Mouse (Mus musculus) midbrain, embryonic 15.5 days (tissue): ENCODE results near the gene Gm49673. TPM values are rescaled to one million over a fixed set of nuclear protein-coding genes. Genes with fewer than 3 reads are reported as not detected.
"Not testable (repeated sequence)": the region's sequence is repeated elsewhere in the genome, so short reads cannot be mapped to it uniquely, and the experiment has no call there.

ENCODE experiments used
- ATAC-seq: fragments of 200-750 bp; cut with Nextera tagmentation; replicated peaks from 2 replicates; pipeline ENCODE4 v1.8.0; 2017; ENCODE audit warnings: moderate TSS enrichment
- H3K27ac ChIP-seq: fragments of 300-500 bp; sonication (generic); 2 replicates; pipeline ENCODE4 v1.5.1; 2015; ENCODE audit warnings: mild to moderate bottlenecking, inconsistent platforms
- H3K27me3 ChIP-seq: fragments of 300-500 bp; sonication (generic); replicated peaks from 2 replicates; pipeline ENCODE4 v1.6.1; 2015; ENCODE audit warnings: inconsistent platforms
- H3K36me3 ChIP-seq: fragments of 300-500 bp; sonication (generic); replicated peaks from 2 replicates; pipeline ENCODE4 v1.6.1; 2015; ENCODE audit warnings: inconsistent platforms
- H3K4me1 ChIP-seq: fragments of 300-500 bp; sonication (generic); 2 replicates; pipeline ENCODE4 v1.6.1; 2015; ENCODE audit warnings: inconsistent platforms
- H3K4me2 ChIP-seq: fragments of 300-500 bp; sonication (generic); 2 replicates; pipeline ENCODE4 v1.6.1; 2015; ENCODE audit warnings: inconsistent platforms, mild to moderate bottlenecking, moderate library complexity
- H3K4me3 ChIP-seq: fragments of 300-500 bp; sonication (generic); 2 replicates; pipeline ENCODE4 v1.5.1; 2015; ENCODE audit warnings: mild to moderate bottlenecking, inconsistent platforms
- H3K9ac ChIP-seq: fragments of 300-500 bp; sonication (generic); 2 replicates; pipeline ENCODE4 v1.6.1; 2015; ENCODE audit warnings: mild to moderate bottlenecking, inconsistent platforms
- H3K9me3 ChIP-seq: fragments of 300-500 bp; sonication (generic); 2 replicates; pipeline ENCODE4 v1.6.1; 2016; ENCODE audit warnings: inconsistent platforms
- WGBS: fragments of 180-500 bp; shearing (Covaris S2); methylation state at CpG from one replicate; pipeline ENCODE4 v1.1.7; 2015; ENCODE audit warnings: mixed read lengths; 5-methylcytosine and 5-hydroxymethylcytosine counted together
- polyA plus RNA-seq: library from polyadenylated mRNA; unstranded; fragments of >200 nt; fragmentation: Nextera tagmentation; extraction: Ambion mirVana; gene quantifications from 2 replicates; pipeline ENCODE4 v1.2.1, GENCODE M21; 2015

The Gm49673 gene
- polyA plus RNA-seq, result 0.18 and 0.61 TPM in 2 replicates

- ATAC-seq, result peak; percentile 96
- under 1% methylated on average over 51 of the region's 67 CpGs for WGBS
- not testable (repeated sequence) for H3K27me3 ChIP-seq, H3K36me3 ChIP-seq, H3K4me1 ChIP-seq, H3K9me3 ChIP-seq, H3K27ac ChIP-seq
- peak within 1 kb of the TSS; percentile 48 for H3K4me3 ChIP-seq
- H3K9ac ChIP-seq, result peak within 1 kb of the TSS; percentile 58
- H3K4me2 ChIP-seq, result peak within 1 kb of the TSS; percentile 70
Measured at GRCm38 (mm10) chr17:8147439-8148316, at the start of gene Gm49673, which contains the start of gene Rnaset2a. TSS of gene Gm49673 (minus strand) at chr17:8147788. TSS of gene Rnaset2a (minus strand) at chr17:8148097.

GRCm38 (mm10) chr17:8195685-8196376, 48.2 kb upstream of the Gm49673 start:
- WGBS, result 93% methylated on average over 8 of the region's 8 CpGs
- ATAC-seq, result no peak
- no peaks in the 10 kb centered on the region for H3K27me3 ChIP-seq
- no peaks in the 10 kb centered on the region for H3K4me1 ChIP-seq
- no peak overlapping the region for H3K27ac ChIP-seq
- H3K4me2 ChIP-seq, result no peak overlapping the region
- H3K36me3 ChIP-seq, result peaks cover 15% of the 10 kb centered on the region
- no peak overlapping the region for H3K4me3 ChIP-seq
- H3K9me3 ChIP-seq, result no peaks in the 10 kb centered on the region
- H3K9ac ChIP-seq, result no peak overlapping the region

GRCm38 (mm10) chr17:8193678-8194077, 46.1 kb upstream of the Gm49673 start:
- no peak overlapping the region for H3K4me3 ChIP-seq
- H3K36me3 ChIP-seq, result peaks cover 22% of the 10 kb centered on the region
- no peaks in the 10 kb centered on the region for H3K4me1 ChIP-seq
- H3K27me3 ChIP-seq, result no peaks in the 10 kb centered on the region
- H3K9ac ChIP-seq, result no peak overlapping the region
- WGBS, result 94% methylated on average over 8 of the region's 8 CpGs
- no peak overlapping the region for H3K27ac ChIP-seq
- no peak overlapping the region for H3K4me2 ChIP-seq
- no peak for ATAC-seq
- H3K9me3 ChIP-seq, result no peaks in the 10 kb centered on the region

- H3K4me2 ChIP-seq, result no peak overlapping the region
- H3K4me3 ChIP-seq, result no peak overlapping the region
- no peak overlapping the region for H3K9ac ChIP-seq
- no peak overlapping the region for H3K27ac ChIP-seq
- ATAC-seq, result no peak
- no peaks in the 10 kb centered on the region for H3K9me3 ChIP-seq
- peaks cover 50% of the 10 kb centered on the region for H3K36me3 ChIP-seq
- H3K27me3 ChIP-seq, result no peaks in the 10 kb centered on the region
- no peaks in the 10 kb centered on the region for H3K4me1 ChIP-seq
- 93% methylated on average over 7 of the region's 7 CpGs for WGBS
Measured at GRCm38 (mm10) chr17:8184217-8184616, 36.6 kb upstream of the Gm49673 start.

- Histone ChIP-seq H3K36me3 (peaks cover 50% of the 10 kb centered on the region), H3K4me1 (no peaks in the 10 kb centered on the region), H3K9me3 (no peaks in the 10 kb centered on the region), H3K4me3 (no peak overlapping the region), H3K27ac (no peak overlapping the region), H3K27me3 (no peaks in the 10 kb centered on the region), H3K4me2 (no peak overlapping the region), H3K9ac (no peak overlapping the region)
- whole genome bisulfite sequencing, result 90% methylated on average over 5 of the region's 5 CpGs
- ATAC-seq, result no peak
Measured at GRCm38 (mm10) chr17:8183815-8184214, 36.2 kb upstream of the Gm49673 start.

GRCm38 (mm10) chr17:8177090-8177489, 29.5 kb upstream of the Gm49673 start:
- Histone ChIP-seq H3K4me3 (no peak overlapping the region), H3K9me3 (no peaks in the 10 kb centered on the region), H3K4me1 (peaks cover 7% of the 10 kb centered on the region), H3K27ac (peak overlapping the region; percentile 10), H3K27me3 (no peaks in the 10 kb centered on the region), H3K4me2 (no peak overlapping the region), H3K9ac (no peak overlapping the region), H3K36me3 (peaks cover 47% of the 10 kb centered on the region)
- ATAC-seq, result peak; percentile 70
- 42% methylated on average over 5 of the region's 5 CpGs for WGBS

GRCm38 (mm10) chr17:8171081-8171480, 23.5 kb upstream of the Gm49673 start:
- Histone ChIP-seq H3K27me3 (no peaks in the 10 kb centered on the region), H3K36me3 (peaks cover 49% of the 10 kb centered on the region), H3K4me2 (no peak overlapping the region), H3K9me3 (no peaks in the 10 kb centered on the region), H3K9ac (no peak overlapping the region), H3K4me1 (no peaks in the 10 kb centered on the region), H3K27ac (no peak overlapping the region), H3K4me3 (no peak overlapping the region)
- ATAC-seq, result no peak
- 89% methylated on average over 4 of the region's 4 CpGs for WGBS

- no peak for ATAC-seq
- no peak overlapping the region for H3K4me2 ChIP-seq
- H3K4me3 ChIP-seq, result no peak overlapping the region
- no peaks in the 10 kb centered on the region for H3K27me3 ChIP-seq
- H3K4me1 ChIP-seq, result no peaks in the 10 kb centered on the region
- H3K9me3 ChIP-seq, result no peaks in the 10 kb centered on the region
- no peak overlapping the region for H3K9ac ChIP-seq
- 92% methylated on average over 7 of the region's 7 CpGs for WGBS
- H3K27ac ChIP-seq, result no peak overlapping the region
- H3K36me3 ChIP-seq, result peaks cover 42% of the 10 kb centered on the region
Measured at GRCm38 (mm10) chr17:8170331-8170730, 22.7 kb upstream of the Gm49673 start.

- not testable (repeated sequence) for H3K27me3 ChIP-seq, H3K4me3 ChIP-seq, H3K9ac ChIP-seq, ATAC-seq, H3K9me3 ChIP-seq, H3K27ac ChIP-seq, H3K4me1 ChIP-seq, H3K4me2 ChIP-seq
- WGBS, result 91% methylated on average over 7 of the region's 8 CpGs
- H3K36me3 ChIP-seq, result peaks cover 23% of the 10 kb centered on the region
Measured at GRCm38 (mm10) chr17:8167436-8167835, 19.8 kb upstream of the Gm49673 start.

- peak overlapping the region; percentile 51 for H3K4me3 ChIP-seq
- 55% methylated on average over 2 of the region's 3 CpGs for WGBS
Measured at GRCm38 (mm10) chr17:8166454-8166853, 18.9 kb upstream of the Gm49673 start.

GRCm38 (mm10) chr17:8165977-8166376, 18.4 kb upstream of the Gm49673 start:
- H3K4me2 ChIP-seq, result peak overlapping the region; percentile 47
- peaks cover 12% of the 10 kb centered on the region; the same call in 1 of the 2 replicates for H3K36me3 ChIP-seq
- not testable (repeated sequence) for ATAC-seq, H3K4me1 ChIP-seq, H3K9ac ChIP-seq, H3K27me3 ChIP-seq, H3K27ac ChIP-seq, H3K9me3 ChIP-seq
- H3K4me3 ChIP-seq, result peak overlapping the region; percentile 51
- under 1% methylated on average over 11 of the region's 11 CpGs for WGBS

More at GRCm38 (mm10) chr17:8166454-8166853, 18.9 kb upstream of the Gm49673 start:
- peak overlapping the region; percentile 47 for H3K4me2 ChIP-seq
- not testable (repeated sequence) for ATAC-seq, H3K27ac ChIP-seq, H3K9ac ChIP-seq, H3K27me3 ChIP-seq, H3K9me3 ChIP-seq, H3K4me1 ChIP-seq
- peaks cover 14% of the 10 kb centered on the region; the same call in 1 of the 2 replicates for H3K36me3 ChIP-seq

GRCm38 (mm10) chr17:8165608-8165945, 18.0 kb upstream of the Gm49673 start:
- H3K9ac ChIP-seq, result peak overlapping the region; percentile 55
- peak overlapping the region; percentile 47 for H3K4me2 ChIP-seq
- peak overlapping the region; percentile 72; the same call in 1 of the 2 replicates for H3K27ac ChIP-seq
- not testable (repeated sequence) for H3K4me1 ChIP-seq, H3K27me3 ChIP-seq, H3K9me3 ChIP-seq, ATAC-seq
- WGBS, result 0% methylated on average over 34 of the region's 42 CpGs
- peaks cover 11% of the 10 kb centered on the region; the same call in 1 of the 2 replicates for H3K36me3 ChIP-seq
- H3K4me3 ChIP-seq, result peak overlapping the region; percentile 51
